Mouse (Mus musculus) embryo, embryonic 9.5 days (tissue): ENCODE results near the gene Rfx4.

Source experiments
- DNase-seq: peaks from one replicate; pipeline ENCODE4 v3.0.0-alpha.2; 2017; ENCODE audit errors: extremely low spot score

Gene Rfx4

DNA sequence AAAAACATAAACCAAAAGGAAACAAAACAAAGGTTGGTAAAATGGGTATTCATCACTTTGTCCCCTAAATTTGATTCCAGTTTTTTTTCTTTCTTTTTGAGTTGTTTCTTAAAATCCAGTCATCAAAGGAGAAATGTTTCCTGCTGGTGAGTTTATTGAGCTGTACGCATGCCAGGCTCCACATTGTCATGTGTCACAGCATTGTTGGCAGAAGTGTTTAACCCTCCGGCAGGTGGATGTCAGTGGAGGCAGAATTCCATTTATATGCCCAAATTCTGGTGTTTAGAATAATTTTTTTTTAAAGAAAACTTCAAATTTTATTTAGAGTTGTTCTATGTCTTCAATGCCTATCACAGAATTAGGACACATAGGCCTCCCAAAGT is 56.0 kb downstream of the Rfx4 start:
- DNase-seq, result no peak

DNA sequence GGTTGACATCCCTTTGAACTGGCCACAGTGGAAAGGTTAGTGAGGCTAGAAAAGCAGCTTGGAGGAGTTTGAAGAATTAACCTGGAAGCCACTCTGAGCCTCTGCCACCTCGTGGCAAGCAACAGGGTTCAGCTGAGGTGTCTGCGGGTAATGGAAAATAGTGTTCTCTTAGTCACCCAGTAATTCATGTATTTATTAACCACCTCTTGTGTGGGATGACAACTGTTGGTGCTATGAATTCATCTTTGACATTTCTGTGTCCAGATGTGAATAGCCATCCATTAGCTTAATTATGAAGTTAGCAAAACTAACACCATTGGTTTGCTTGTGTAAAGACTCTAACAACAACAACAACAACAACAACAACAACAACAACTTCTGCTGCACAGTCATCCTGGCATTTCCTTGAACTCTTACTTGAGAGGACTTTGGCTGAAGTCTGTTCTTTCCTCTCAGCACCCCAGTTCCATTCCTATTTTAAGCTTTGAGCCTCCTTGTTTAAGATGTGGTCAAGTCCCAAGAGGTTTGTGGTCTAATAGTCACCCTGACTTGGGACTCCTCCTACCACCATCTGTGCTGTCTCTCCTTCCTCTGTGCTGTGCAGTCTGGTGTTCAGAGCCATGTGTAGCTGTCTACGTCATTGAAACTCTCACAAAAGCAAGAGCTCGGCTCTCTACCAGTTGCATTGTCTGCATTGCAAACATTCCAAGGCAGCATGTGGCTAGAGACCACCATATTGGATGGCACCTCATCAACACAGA is 60.0 kb downstream of the Rfx4 start:
- DNase-seq, result no peak

DNA sequence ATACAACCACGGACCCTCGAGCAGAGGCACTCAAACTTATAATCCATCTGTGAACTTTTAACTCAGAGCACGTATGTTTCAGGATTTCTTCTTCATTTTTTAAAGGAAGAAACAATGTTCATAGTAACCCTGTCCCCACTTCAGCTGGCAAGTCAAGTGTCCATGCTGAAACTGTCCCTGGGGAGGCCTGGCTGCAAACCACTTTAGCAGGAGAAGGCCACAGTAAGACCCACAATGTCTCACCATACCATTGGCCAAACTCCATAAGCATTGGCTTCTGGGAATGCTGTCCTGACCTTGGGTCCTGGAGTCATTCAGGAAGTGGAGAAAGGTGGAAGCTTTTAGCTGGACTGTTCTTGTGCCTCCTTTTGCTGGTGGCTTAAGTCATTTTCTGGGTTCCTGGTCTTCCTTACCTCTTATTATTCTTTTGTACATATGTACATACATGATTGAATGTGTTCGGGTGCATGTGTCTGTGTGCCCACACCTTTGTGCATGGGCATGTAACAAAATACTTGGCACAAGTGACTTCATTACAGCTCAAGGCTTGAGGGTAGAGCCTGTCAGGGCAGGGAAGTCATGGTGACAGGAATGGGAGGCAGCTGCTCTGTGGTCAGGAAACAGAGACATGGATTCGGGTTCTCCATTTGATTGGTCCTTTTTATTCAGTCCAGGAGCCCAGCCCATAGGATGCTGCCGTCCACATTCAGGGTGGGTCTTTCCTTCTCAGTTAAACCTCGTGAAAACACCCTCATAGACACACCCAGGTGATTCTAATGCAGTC is 61.4 kb downstream of the Rfx4 start:
- DNase-seq, result no peak

DNA sequence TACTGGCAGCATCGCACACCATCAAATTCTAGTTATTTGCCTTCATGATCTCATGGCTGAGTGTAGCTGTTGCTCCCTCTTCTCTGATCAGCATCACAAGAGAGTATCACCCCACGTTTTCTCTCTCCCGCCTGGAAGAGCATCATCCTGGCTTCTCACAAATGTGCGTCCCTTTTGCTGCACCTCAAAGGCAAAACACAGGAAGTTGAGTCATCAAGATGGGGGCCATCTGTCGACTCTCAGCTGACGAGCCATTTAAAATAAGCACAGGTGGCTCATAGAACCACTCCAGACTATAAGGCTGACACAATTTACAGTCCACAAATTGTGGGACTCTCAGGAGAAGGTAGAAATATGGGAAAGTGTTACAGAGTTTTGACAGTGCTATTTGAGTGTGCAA is 63.8 kb downstream of the Rfx4 start:
- DNase-seq, result no peak

DNA sequence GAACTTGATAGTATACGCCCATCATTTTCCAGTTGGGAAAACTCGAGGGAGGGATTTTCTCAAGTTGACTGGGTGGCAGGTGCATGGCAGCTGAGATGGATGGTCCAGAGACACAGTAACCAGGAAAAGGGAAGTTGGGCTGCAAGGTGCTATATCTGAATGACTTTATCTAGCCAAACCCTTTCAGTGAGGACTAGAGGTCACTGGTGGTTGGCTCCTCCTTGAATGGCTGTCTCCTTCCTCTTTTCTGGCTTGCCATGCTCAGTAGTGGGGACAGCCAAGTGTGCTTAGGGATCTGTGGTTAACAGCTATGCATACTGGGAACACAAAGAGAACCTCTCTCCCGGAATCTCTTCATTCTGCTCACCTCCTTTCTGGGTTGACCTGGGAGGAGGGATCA is 64.4 kb downstream of the Rfx4 start:
- no peak for DNase-seq

DNA sequence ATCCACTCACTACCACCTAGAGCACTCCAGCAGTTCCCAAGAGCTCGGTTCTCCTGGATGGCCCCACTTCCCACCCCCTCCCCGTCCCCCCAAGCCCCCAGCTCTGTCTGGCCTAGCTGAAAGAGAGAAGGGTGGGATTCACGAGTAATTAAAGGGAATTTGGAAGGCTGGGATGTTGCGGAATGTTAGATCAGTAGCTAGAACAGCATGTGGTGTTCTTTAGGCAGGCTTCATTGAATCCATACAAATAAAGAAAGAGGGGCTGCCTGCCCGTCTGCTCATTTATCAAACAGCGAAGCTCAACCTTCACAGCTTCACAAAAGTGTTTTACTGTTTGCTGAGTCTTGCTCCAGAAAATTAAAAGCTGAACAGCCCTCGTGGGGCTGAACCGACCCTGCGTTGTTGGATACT is 66.9 kb downstream of the Rfx4 start:
- DNase-seq, result peak; percentile 37

DNA sequence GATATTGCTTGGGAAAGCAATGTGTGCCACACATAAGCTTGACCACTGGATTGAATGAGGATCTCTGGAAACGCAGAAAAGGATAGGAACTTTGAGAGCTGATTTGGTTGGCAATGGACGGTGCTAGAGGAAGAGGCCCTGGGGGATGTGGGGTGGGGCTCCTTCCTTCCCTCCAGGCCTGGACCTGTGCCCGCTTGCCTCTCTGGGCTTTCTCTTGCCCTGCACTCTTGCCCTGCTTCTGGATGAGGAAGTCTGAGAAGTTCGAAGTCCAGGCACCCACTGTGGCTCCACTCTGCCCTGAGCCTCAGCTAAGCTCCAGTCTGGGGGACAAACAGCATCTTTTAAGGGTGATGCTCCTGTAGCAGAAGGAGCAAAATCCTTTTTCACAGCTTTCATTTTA is 67.8 kb downstream of the Rfx4 start:
- DNase-seq, result no peak

DNA sequence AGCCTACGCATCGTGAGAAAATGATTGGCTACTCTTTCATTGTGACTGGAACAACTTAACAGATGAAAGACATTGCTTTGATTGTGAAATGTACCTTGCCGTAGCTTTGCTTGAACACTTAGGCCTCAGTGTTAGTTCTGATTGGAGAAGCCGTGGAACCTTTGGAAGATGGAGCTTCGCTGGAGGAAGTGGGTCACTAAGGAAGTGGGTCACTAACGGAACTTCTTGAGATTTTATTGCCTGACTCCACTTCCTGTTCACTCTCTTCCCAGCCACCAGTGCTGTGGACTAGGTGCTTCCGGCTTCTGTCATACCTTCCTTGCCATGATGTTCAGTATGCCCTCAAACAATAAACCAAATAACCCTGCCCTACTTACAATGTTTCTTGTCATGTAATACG is 73.1 kb downstream of the Rfx4 start:
- no peak for DNase-seq

DNA sequence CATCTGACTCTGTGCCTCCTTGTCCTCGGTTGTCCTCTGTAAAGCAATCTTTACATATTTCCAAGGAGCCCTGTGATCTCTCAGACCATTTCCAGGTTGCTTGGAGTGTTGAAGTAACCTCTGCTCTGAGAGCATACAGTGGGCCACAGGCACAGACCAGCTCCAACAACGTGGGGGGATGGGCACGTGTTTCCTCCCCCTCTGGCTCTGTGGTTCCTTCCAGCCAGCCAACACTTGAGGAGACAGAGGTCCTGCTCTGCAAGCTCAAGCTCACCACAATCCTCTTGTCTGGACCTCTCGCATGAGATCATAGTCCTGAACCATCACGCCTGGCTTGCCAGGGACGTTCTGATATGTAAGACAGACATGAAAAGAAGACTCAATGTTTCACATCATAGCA is 79.7 kb downstream of the Rfx4 start:
- no peak for DNase-seq

DNA sequence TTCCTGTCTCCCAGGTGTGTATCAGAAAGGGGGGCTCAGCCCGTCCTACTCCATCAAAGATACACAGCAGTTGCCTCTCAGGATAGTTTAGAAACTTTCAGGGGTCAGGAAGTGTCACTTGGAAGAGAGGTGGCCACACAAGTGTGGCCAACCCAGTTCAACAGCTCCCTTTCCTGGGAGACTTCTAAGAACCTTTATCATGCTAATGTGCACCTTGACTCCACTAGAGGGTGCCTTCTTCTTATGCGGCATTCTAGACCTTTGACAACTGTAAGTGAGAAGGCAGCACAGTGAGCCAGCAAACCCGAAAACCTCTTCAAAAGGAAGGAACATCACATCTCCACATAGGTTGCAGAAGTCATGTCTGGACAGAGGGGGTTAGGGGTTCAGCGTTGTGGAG is 80.2 kb downstream of the Rfx4 start:
- DNase-seq, result no peak

DNA sequence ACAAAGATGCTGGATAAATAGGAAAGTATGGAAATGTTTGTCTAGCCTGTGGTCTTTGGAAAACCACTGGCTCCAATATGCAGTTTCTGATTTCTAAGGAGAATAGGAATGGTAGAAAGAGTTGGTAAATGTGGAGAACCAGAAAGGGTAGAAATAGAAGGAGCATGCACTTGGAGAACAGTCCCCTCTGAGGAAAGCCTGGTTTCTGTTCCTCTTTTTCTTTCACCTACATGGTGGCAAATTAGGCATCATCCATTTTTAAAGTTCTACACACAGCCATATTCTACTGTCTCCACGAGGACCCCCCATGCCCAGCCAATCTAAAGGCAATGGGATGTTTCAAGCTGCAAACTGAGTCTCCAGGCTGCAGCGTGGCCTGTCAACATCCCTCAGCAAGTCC is 81.5 kb downstream of the Rfx4 start:
- no peak for DNase-seq

DNA sequence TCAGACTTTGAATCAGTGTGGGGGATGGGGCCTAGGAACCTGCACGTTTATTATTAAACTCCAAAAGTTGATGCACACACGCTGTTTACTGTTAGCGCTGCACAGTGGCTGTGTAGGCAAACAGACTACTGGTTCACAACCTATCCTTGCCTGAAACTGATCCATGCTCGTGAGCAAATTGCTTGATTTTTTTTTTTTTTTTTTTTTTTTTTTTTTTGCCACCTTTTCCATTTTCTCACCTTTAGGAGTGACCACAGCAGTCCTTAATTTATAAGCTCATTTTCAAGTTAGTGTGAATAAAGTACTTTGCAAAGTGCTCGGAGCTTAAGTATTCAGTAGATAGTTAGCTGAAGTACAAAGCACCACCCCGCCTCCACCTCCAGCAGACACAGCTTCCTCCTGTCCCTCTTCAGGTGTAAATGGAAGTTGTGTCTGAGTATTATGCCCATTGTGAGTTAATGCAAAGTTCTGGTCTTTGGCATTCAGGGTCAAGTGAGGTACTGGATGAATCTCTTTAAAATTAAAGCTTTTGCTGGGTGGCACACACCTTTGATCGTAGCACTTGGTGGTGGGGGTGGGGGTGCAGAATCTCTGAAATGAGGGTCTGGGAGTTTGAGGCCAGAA is 83.1 kb downstream of the Rfx4 start:
- DNase-seq, result no peak

DNA sequence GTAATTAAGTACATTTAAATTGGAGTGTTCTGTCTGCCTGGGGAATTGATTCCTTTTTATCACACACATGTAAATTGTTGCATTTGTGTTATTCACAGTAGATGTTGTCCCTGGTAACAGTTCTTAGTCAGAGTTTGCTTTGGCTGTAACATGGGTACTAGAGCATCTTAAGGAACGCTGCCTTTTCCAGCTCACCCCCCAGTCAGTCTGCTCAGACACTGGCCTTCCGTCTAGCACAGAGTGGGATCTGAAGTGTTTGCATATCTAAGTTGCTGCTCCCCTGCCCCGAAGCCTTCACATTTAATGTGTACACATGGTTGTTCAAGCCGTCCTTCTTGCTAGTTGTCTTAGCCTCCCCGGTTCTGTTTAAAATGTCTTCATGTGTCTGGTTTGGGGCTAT is 90.8 kb downstream of the Rfx4 start:
- no peak for DNase-seq

DNA sequence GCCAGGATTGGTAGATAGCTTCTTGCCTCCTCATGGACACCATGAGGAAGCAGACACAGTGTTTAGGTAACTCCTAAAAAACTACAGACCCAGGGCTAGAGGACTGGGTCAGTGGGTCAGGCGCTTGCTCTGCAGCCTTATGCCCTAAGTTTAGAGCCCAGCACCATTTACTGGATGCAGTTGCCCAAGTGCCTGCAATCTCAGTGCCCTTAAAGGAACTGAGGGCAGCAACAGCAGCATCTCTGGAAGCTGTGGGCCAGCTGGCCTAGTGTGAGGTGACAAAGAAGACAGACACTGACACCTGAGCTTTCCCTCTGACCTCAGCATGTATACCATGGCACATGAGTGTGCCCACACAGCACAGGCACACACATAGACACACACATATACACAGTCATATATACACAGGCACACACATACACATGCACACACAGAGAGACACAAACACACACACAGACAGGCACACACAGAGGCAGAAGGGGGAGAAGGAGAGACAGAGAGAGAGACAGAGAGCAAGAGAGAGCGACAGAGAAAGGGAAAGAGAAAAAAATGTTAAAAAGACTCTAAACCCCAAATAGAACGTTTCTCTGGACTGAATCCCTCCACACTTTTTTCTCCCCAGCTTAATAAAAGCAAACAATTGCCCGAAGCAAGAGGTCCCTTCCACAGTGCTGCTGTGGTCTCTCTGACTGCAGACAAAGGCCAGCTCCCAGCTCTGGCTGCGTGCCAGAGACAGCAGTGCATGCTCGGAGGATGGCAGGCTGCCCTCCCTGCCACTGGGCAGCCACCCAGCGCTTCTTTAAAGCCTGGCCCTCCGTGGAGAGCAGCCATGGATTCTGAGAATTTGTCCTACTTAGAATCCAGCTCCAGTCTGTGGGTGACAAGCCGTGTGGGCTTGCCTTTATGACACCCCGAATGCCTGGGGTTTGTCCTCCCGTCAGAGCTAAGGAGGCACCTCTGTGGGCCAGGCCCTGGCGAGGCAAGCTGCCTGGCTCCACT is 96.4 kb downstream of the Rfx4 start:
- DNase-seq, result no peak

DNA sequence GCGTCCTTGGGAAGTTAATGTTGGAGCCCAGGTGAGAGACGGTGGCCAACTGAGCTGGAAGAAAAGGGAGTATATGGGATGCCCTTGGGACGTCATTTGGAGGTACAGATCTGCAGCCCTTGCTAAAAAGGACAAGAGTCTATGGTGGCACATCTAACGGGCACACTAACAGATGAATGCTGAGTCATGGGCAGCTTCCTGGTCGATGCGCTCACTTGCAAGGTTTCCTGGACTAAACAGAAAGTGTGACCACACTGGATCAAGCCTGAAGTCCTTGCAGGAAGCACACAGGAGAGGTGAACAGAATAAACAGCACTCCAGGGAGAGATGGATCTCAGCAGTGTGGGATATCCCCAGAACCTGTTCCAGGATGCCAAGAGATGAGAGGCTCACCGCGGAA is 98.2 kb downstream of the Rfx4 start:
- DNase-seq, result no peak

DNA sequence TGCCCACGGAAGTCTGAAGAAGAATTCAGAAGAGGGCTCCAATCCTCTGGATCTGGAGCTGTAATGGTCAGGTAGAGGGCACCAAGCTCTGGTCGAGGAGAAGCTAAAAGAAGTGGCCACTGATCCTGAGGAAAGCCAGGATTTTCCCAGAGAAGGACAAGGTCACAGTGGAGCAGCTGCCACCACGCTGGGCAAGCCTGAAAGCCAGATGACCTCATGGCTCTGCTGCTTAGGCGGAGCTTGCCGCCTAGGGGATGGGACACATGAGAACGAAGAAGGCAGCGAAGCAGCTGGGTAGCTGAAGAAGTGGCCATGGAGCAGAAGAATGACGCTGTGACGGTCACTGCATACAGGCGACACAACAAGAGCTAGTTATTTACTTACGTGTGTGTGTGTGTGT is 99.6 kb downstream of the Rfx4 start:
- no peak for DNase-seq

DNA sequence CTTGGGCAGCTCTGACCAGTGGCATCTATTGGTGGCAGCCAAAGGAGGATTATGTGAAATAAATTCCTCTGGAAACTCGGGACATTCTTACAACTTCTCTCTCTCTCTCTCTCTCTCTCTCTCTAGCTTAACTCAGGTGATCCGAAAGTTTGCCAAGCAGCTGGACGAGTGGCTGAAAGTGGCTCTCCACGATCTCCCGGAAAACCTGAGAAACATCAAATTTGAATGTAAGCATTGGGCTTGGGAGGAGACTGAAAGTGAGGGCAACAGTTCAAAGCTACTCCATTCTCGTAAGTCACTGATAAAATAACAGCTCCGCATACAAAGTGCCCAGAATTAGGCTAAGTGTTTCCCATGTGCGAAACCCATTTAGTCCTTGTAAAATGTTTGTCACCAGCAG is 102.5 kb downstream of the Rfx4 start:
- no peak for DNase-seq

DNA sequence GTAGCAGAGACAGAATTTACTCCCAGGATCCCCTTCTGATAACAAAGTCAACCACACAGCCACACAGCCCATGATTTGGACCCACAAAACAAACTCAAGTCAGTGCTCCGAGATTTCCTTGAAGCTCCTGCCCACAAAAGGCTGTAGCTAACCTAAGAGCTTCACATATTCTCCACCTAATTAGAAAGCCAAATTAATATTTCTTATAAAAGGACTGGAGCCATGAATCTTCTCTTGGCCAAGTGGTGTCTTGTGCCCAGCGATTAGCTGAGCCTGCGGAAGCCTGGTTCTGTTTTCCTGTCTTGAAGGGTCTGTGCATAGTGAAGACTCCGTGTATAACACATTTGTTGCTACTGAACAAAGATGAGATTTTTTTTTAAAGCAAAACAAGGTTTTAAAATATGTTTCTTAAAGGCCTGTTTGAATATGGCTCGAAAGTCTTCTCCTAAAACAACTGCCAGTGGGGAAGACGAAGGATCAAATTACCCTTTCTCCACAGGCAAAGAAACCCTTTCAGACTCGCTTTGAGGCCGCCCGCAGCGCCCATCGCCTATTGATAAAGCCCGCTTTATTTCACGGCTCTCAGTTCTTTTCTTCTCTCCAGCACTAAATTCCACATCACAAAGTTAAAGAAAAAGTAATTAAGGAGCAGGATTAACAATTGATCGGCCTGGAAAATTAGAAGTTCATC is 103.1 kb downstream of the Rfx4 start:
- peak; percentile 64 for DNase-seq

DNA sequence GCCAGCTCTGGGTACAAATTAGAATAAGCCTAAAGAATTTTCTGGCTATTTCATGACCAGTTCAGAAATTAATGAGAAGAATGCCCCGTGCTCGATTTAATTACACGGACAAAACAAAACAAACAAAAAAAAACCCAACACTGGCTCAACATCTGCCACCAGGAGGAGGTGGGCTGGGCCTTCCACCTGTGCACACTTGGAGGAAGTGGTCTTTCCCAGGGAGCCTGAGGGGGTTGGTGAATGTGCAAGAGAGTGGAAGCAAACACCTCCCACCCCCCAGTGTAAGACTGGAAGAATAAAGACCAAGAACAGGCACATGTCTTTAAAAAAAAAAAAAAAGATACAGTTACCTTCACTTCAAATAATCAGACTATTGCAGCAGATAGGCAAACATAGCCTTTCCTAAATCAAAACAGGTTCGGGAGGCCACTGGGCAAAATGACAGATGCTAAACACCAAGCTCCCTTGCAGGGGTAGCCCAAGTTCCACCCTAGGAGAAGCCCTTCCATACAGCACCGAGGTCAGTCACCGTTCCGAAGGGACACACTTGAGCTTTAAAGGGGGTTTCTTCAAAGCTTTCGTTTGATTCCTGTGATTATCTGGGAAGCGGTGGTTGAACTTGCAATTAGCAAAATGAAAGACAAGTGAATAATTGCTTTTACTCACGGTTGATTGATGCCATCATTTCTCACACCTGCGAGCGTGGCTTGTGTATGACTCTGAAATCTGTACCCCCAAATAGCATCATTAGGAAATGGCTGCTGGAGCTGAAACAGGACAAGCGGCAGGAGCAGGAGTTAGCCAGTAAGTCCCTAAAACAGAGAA is 103.9 kb downstream of the Rfx4 start:
- DNase-seq, result no peak

DNA sequence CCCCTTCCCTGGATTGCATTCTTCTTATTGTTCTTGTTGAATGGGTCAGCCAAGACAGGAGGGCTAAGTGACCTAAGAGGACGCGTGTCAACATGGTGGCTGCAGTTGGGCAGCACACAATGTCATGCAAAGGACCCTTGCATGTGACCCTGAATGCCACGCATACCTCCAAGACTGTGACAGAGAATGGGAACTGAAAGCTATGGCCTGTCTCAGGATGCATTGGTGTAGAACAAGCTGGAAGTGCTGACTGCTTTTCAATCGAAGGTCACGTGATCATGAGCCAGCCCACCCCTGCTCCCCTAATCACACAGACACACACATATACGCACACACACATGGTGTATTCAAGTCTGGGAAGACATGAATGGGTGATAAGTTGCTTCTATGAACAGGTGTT is 107.6 kb downstream of the Rfx4 start:
- no peak for DNase-seq
